In genomic region chr3:34722506-34722905, GRCm38 (mm10) we compare ENCODE assay signal across 6 mouse cellular contexts.
"Had no signal": no experiment of that assay in that cellular context is flagged by ENCODE, and none has a peak within 500 bp of the region (broad histone marks: within the 10 kb centered on the region; RNA-seq: fewer than 3 reads in every experiment).

No protein-coding gene starts in this region.

- DNase-seq: kidney, adult 8-10 months; kidney, postnatal 25 days; left cerebral cortex, postnatal 4 days; lung, adult 18-20 months; right cerebral cortex, adult 18-20 months; thymus, postnatal 36 days had no signal
